Mouse (Mus musculus) frontal cortex, adult (tissue): ENCODE data around the gene Spaar.

Source experiments
- ATAC-seq: cut with Nextera tagmentation; 2 replicates; pipeline ENCODE4 v1.9.2; 2017; ENCODE audit warnings: mild to moderate bottlenecking, moderate library complexity, mixed read lengths; ENCODE audit not compliant: low TSS enrichment

The Spaar gene

DNA sequence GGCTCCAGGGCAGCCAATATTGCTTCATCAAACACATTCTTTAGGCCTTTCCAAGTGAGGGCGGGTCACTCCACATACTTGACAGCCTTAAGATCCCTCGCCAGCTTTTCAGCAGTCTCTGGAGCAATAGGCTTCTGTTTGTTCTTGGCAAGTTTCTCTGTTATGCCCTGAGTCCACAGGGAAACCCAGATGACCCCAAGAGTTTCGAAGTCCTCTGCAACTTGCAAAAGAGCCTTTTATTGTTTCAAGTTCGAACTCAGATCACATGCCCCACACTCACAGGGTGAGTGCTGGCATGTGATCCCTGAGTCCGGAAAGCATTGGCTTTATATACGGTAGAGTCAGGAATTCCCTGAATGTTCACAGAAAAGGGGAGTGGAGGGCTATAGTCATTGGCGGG is 69.1 kb downstream of the Spaar start:
- ATAC-seq, result no peak
